Mouse (Mus musculus) granulocyte monocyte progenitor cell, adult 5-6 weeks (primary cell): ENCODE results near the gene Cul9. TPM values are rescaled to one million over a fixed set of nuclear protein-coding genes. Genes with fewer than 3 reads are reported as not detected.
A peak's percentile ranks its signal among the peaks of the same experiment; 100 is the strongest.

Experiments
- ATAC-seq: replicated peaks from 2 replicates; pipeline ENCODE4 v1.8.0; 2016; ENCODE audit warnings: mild to moderate bottlenecking, moderate TSS enrichment, inconsistent platforms; ENCODE audit not compliant: poor library complexity, severe bottlenecking
- total RNA-seq, 2 experiments: library from RNA; stranded (forward) in 1 of 2; stranded (reverse) in 1 of 2; fragments of 200-712, 200-1000 nt in 1 of 2; fragments of >200 nt in 1 of 2; fragmentation: Nextera tagmentation in 1 of 2; gene quantifications; 2 replicates each; pipeline ENCODE4 v1.2.3; 2014 to 2017

Gene Cul9
- total RNA-seq, 2 experiments from 2014 or later, result 7.5 to 34.8 TPM

DNA sequence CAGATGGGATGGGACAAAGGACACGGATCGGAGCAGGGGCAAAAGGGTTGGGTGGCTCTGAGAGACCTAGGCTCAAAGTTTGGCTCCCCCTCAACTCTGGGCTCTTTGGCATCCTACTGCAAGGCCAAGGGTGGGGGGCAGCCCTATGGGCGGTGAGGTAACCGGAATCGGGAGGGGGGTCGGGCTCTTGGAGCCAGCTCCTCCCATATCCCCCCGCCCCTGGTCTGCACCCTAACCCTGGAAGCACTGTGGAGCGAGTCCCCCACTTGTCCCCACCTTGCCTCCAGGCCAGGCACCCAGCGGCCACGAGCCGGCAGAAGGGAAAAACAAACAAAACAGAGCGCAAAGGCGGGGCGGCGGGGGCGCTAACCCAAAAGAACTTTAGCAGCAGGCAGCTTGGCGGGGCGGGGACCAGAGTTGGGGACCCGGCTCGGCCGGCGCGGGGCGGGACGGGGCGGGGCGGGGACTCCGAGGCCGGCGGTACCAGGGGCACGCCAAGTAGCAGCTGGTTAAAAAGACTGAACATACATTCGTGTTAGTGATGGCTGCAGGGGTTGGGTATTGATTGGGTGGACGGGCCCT is 91.0 kb downstream of the Cul9 start:
- peak; percentile 20; the same call in 1 of the 2 replicates for ATAC-seq

DNA sequence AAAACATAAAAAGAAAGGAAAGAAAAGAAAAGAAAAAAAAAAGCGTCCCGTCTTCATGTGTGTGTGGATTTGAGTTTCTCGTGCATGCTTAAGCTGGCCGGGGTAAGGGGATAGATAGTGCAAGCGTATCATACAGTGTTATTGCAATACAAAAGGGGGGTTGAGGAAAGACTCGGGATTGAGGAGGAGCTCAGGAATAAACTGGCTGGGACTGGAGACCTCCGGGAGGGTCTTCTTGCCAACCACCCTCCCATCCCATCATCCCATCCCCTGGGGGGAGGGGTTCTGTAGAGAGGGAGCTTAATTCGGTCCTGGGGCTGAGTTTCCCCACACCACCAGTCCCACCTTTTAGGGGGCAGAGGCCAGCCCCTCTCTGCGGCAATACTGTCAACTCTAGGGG is 91.6 kb downstream of the Cul9 start:
- no peak for ATAC-seq

DNA sequence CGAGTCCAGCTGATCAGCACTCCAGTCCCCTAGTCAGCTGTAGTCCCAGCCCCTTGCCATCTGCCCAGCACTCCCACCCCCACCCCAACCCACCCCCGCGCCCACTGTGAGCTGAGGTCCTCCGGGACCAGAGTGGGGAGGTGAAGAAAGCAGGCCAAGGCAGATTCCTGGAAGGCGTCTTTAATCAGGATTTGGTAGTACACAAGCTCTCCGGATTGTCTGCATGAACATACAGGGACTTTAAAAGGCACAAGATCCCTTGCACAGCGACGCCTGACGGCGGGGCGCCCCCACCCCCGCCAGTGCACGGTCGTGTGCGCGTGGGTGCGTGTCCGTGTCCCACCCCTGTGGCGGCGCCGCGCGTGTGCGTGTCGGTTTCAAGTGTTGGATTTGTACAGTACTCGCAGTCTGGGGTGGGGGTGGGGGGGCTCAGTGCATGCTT is 92.2 kb downstream of the Cul9 start:
- no peak for ATAC-seq

DNA sequence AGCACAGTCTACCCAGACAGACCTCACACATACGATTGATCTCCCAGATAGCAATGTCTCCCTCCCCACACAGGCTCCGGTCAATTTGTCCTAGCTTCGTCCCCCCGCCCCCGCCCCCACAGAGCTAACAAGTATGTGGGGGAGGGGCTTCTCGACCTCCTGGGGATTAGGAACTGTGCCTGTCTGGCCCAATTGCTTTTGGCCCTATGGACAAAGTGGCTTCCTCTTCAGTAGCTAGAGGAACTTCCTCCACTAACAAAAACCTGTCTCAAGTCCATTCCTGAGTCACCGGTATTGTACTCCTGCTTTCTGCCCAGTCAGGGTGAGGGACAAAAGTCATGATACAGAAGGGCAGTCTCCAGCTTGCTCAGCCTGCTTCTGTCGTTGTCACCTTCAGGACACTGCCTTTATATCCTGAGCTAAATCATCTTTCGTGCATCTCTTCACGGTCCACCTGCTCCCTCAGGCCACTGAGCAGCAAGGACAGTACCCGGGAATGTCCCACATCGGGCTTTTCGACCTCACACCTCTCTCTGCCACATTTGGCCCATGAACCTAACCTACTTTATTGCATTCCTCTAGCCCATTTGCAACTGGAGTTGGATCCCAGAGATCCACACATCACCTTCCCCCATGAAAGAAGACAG is 92.8 kb downstream of the Cul9 start:
- ATAC-seq, result peak; percentile 8; the same call in 1 of the 2 replicates

DNA sequence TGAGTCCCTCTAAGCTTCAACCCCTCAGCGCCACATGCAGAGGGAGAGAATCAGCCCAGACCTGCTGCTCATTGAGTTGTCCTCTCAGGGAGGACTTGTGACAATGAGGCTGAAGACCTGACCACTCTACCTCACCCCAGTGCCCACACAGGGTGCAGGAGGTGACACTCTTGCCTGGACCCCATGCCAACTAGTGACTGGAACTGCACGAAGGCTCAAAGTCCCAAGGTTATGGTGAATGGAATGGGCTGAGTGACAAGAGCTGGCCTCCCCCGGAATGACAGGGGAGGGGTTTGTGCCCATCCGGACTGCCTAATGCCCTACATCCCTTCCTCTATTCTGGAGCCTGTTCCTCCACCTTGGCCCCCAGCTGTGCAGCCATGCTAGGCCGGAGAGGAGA is 93.5 kb downstream of the Cul9 start:
- no peak for ATAC-seq

Other genes with a start within 250 kb of the Cul9 start
- 1.3 TPM in 1 of 2 replicates, not detected in the other for gene Dlk2, start 249.0 kb downstream of the Cul9 start, total RNA-seq (2014; fragmentation: Nextera tagmentation)
- not detected in 2 replicates for gene Dlk2, start 249.0 kb downstream of the Cul9 start, total RNA-seq (2017)
- 2.1 and 4.1 TPM in 2 replicates for gene Abcc10, start 218.0 kb downstream of the Cul9 start, total RNA-seq (2014; fragmentation: Nextera tagmentation)
- 0.95 and 1.0 TPM in 2 replicates for gene Abcc10, start 218.0 kb downstream of the Cul9 start, total RNA-seq (2017)
- gene Zfp318, start 162.7 kb downstream of the Cul9 start, total RNA-seq (2014; fragmentation: Nextera tagmentation), result 8.0 and 9.8 TPM in 2 replicates
- 5.6 and 13.8 TPM in 2 replicates for gene Zfp318, start 162.7 kb downstream of the Cul9 start, total RNA-seq (2017)
- gene Crip3, start 117.5 kb downstream of the Cul9 start, total RNA-seq (2014; fragmentation: Nextera tagmentation), result not detected in 2 replicates
- not detected in 2 replicates for gene Crip3, start 117.5 kb downstream of the Cul9 start, total RNA-seq (2017)
- gene Slc22a7, start 107.9 kb downstream of the Cul9 start, total RNA-seq (2014; fragmentation: Nextera tagmentation), result not detected in 2 replicates
- gene Slc22a7, start 107.9 kb downstream of the Cul9 start, total RNA-seq (2017), result not detected in 2 replicates
- 0.09 TPM in 1 of 2 replicates, not detected in the other for gene Ttbk1, start 58.7 kb downstream of the Cul9 start, total RNA-seq (2014; fragmentation: Nextera tagmentation)
- gene Ttbk1, start 58.7 kb downstream of the Cul9 start, total RNA-seq (2017), result not detected in 2 replicates
- 33.1 and 50.1 TPM in 2 replicates for gene Dnph1, start 49.7 kb downstream of the Cul9 start, total RNA-seq (2014; fragmentation: Nextera tagmentation)
- 18.8 and 25.8 TPM in 2 replicates for gene Dnph1, start 49.7 kb downstream of the Cul9 start, total RNA-seq (2017)
- 27.4 and 42.7 TPM in 2 replicates for gene Srf, start 9.8 kb upstream of the Cul9 start, total RNA-seq (2014; fragmentation: Nextera tagmentation)
- gene Srf, start 9.8 kb upstream of the Cul9 start, total RNA-seq (2017), result 29.6 and 47.7 TPM in 2 replicates
- 3.6 and 4.3 TPM in 2 replicates for gene Ptk7, start 83.1 kb upstream of the Cul9 start, total RNA-seq (2014; fragmentation: Nextera tagmentation)
- 3.7 and 3.8 TPM in 2 replicates for gene Ptk7, start 83.1 kb upstream of the Cul9 start, total RNA-seq (2017)
- gene Klc4, start 99.6 kb upstream of the Cul9 start, total RNA-seq (2014; fragmentation: Nextera tagmentation), result 5.6 and 8.5 TPM in 2 replicates
- gene Klc4, start 99.6 kb upstream of the Cul9 start, total RNA-seq (2017), result 7.9 and 11.5 TPM in 2 replicates
- gene Mrpl2, start 99.8 kb upstream of the Cul9 start, total RNA-seq (2014; fragmentation: Nextera tagmentation), result 106 and 113 TPM in 2 replicates
- gene Mrpl2, start 99.8 kb upstream of the Cul9 start, total RNA-seq (2017), result 103 and 133 TPM in 2 replicates
- 16.8 and 21.6 TPM in 2 replicates for gene Cul7, start 103.9 kb upstream of the Cul9 start, total RNA-seq (2014; fragmentation: Nextera tagmentation)
- gene Cul7, start 103.9 kb upstream of the Cul9 start, total RNA-seq (2017), result 10.0 and 13.2 TPM in 2 replicates
- gene Rrp36, start 128.0 kb upstream of the Cul9 start, total RNA-seq (2014; fragmentation: Nextera tagmentation), result 15.7 and 21.3 TPM in 2 replicates
- gene Rrp36, start 128.0 kb upstream of the Cul9 start, total RNA-seq (2017), result 48.2 and 66.9 TPM in 2 replicates
- 56.5 and 76.8 TPM in 2 replicates for gene Mea1, start 132.4 kb upstream of the Cul9 start, total RNA-seq (2014; fragmentation: Nextera tagmentation)
- 73.8 and 82.4 TPM in 2 replicates for gene Mea1, start 132.4 kb upstream of the Cul9 start, total RNA-seq (2017)
- 62.5 and 77.9 TPM in 2 replicates for gene Klhdc3, start 134.5 kb upstream of the Cul9 start, total RNA-seq (2014; fragmentation: Nextera tagmentation)
- gene Klhdc3, start 134.5 kb upstream of the Cul9 start, total RNA-seq (2017), result 26.8 and 30.9 TPM in 2 replicates
- gene Ppp2r5d, start 158.7 kb upstream of the Cul9 start, total RNA-seq (2014; fragmentation: Nextera tagmentation), result 48.7 and 49.3 TPM in 2 replicates
- gene Ppp2r5d, start 158.7 kb upstream of the Cul9 start, total RNA-seq (2017), result 45.9 and 57.1 TPM in 2 replicates
- 9.7 and 22.9 TPM in 2 replicates for gene Pex6, start 165.1 kb upstream of the Cul9 start, total RNA-seq (2014; fragmentation: Nextera tagmentation)
- 11.3 and 13.2 TPM in 2 replicates for gene Pex6, start 165.1 kb upstream of the Cul9 start, total RNA-seq (2017)
- gene Gnmt, start 182.8 kb upstream of the Cul9 start, total RNA-seq (2014; fragmentation: Nextera tagmentation), result 1.1 TPM in 1 of 2 replicates, not detected in the other
- 1.0 TPM in 1 of 2 replicates, not detected in the other for gene Gnmt, start 182.8 kb upstream of the Cul9 start, total RNA-seq (2017)
- 68.6 and 80.8 TPM in 2 replicates for gene Cnpy3, start 205.8 kb upstream of the Cul9 start, total RNA-seq (2014; fragmentation: Nextera tagmentation)
- gene Cnpy3, start 205.8 kb upstream of the Cul9 start, total RNA-seq (2017), result 100 and 121 TPM in 2 replicates
- gene Ptcra, start 217.3 kb upstream of the Cul9 start, total RNA-seq (2014; fragmentation: Nextera tagmentation), result 1.3 TPM in 1 of 2 replicates, not detected in the other
- not detected in 2 replicates for gene Ptcra, start 217.3 kb upstream of the Cul9 start, total RNA-seq (2017)
- 18.0 and 37.9 TPM in 2 replicates for gene 2310039H08Rik, start 226.2 kb upstream of the Cul9 start, total RNA-seq (2014; fragmentation: Nextera tagmentation)
- 21.5 and 26.9 TPM in 2 replicates for gene 2310039H08Rik, start 226.2 kb upstream of the Cul9 start, total RNA-seq (2017)
- 77.5 and 102 TPM in 2 replicates for gene Rpl7l1, start 236.3 kb upstream of the Cul9 start, total RNA-seq (2014; fragmentation: Nextera tagmentation)
- 153 and 206 TPM in 2 replicates for gene Rpl7l1, start 236.3 kb upstream of the Cul9 start, total RNA-seq (2017)